Mouse (Mus musculus): Measurements from ENCODE around the gene Tmem230.

DNA sequence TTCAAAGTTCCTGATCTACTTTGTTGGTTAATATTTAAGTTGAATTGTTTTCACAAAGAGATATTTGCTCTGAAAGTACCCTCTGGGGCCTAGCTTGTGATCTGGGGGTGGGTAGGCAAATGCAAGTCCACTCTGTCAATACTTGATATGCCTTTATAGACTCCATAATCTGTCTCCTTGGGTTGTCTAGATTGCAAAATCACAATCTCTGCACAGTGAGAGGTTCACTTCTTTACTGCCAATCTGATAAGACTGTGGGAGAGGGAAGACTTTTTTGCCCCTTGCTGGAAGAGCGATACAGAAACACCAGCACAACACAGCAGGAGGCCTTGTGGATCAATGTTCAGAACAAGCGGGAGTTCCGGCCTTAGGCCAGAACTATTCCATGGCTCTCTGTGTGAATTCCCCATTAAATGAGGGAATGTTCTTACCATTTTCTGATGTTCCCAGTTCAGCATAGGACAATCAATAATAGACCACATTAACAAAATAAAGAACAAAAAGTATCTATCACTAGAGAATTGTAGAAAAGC lies 15.1 kb downstream of the Tmem230 start:
- TF ChIP-seq CTCF (IDR thresholded peaks at IDR 0.05; ENCODE audit: insufficient read depth, low read depth, low read length) (no peak), POLR2A (IDR thresholded peaks at IDR 0.05; ENCODE audit: insufficient read depth, low read depth, low read length) (no peak)

Measured in olfactory bulb, adult 2 months (tissue).